Mouse (Mus musculus) CH12.LX (cell line): ENCODE measurements at regions not wholly inside any gene's neighbourhood (a gene's known extent, or its start where the extent isn't known, plus 50 kb on each side); places are given as distances from the start of the nearest gene placed in this dataset.

Experiments
- DNase-seq: peaks from one replicate; pipeline ENCODE4 v3.0.0-alpha.2; 2013; ENCODE audit errors: extremely low read depth
- H3K27ac ChIP-seq: 2 replicates; pipeline ENCODE4 v1.5.1; 2012; ENCODE audit warnings: low read depth, mild to moderate bottlenecking, control low read depth, moderate library complexity; ENCODE audit not compliant: insufficient read depth
- H3K27me3 ChIP-seq: replicated peaks from 2 replicates; pipeline ENCODE3; 2012; ENCODE audit warnings: inconsistent platforms
- H3K36me3 ChIP-seq, 2 experiments: replicated peaks in 1 of 2; 2 replicates each; pipeline versions ENCODE3 to v1.6.1; 2012; ENCODE audit warnings: inconsistent platforms in 1 of 2, low read length in 1 of 2, mild to moderate bottlenecking in 1 of 2, mixed read lengths in 1 of 2, moderate library complexity in 1 of 2; ENCODE audit not compliant: control insufficient read depth in 1 of 2, insufficient read depth in 1 of 2
- H3K4me1 ChIP-seq, 2 experiments: 2 replicates each; pipeline ENCODE4 v1.6.1; 2012; ENCODE audit warnings: inconsistent platforms in 1 of 2, moderate library complexity in 1 of 2; ENCODE audit not compliant: insufficient read depth in 2 of 2, control insufficient read depth in 1 of 2
- H3K4me2 ChIP-seq: 2 replicates; pipeline ENCODE4 v1.6.1; 2012; ENCODE audit warnings: low read depth, mild to moderate bottlenecking, control low read depth; ENCODE audit not compliant: poor library complexity, insufficient read depth, severe bottlenecking
- H3K4me3 ChIP-seq, 3 experiments: fragments of 150-350 bp in 1 of 3; sonication (generic) in 1 of 3; replicated peaks in 1 of 3; 2 replicates each; pipeline versions ENCODE3 to v1.5.1; 2011 to 2012; ENCODE audit warnings: low read depth in 2 of 3, low read length in 2 of 3, mild to moderate bottlenecking in 2 of 3, moderate library complexity in 2 of 3, control low read depth in 1 of 3, improper control_type of control experiment in 1 of 3, inconsistent platforms in 1 of 3, mixed read lengths in 1 of 3; ENCODE audit not compliant: poor library complexity in 1 of 3
- H3K79me2 ChIP-seq: replicated peaks from 2 replicates; pipeline ENCODE4 v1.6.1; 2012; ENCODE audit warnings: mild to moderate bottlenecking, moderate library complexity; ENCODE audit not compliant: control insufficient read depth, poor library complexity, insufficient read depth, severe bottlenecking; ENCODE audit errors: extremely low read depth
- H3K9ac ChIP-seq: 2 replicates; pipeline ENCODE4 v1.6.1; 2012; ENCODE audit warnings: low read depth, mild to moderate bottlenecking, control low read depth, moderate library complexity; ENCODE audit not compliant: insufficient read depth
- H3K9me3 ChIP-seq: replicated peaks from 2 replicates; pipeline ENCODE3; 2012; ENCODE audit warnings: low read length, inconsistent platforms, mixed read lengths
- CHD1 ChIP-seq: IDR thresholded peaks from 2 replicates; pipeline ENCODE4 v1.6.1; 2012; ENCODE audit warnings: low read depth, low read length, improper control_type of control experiment, inconsistent platforms
- CHD2 ChIP-seq: IDR thresholded peaks from 2 replicates; pipeline ENCODE4 v1.6.1; 2011; ENCODE audit warnings: low read length, improper control_type of control experiment
- E2F4 ChIP-seq: IDR thresholded peaks from 2 replicates; pipeline ENCODE4 v1.6.1; 2011; ENCODE audit warnings: low read depth, low read length, improper control_type of control experiment; ENCODE audit not compliant: insufficient replicate concordance
- ETS1 ChIP-seq: conservative IDR thresholded peaks from 2 replicates; pipeline ENCODE4 v1.6.1; 2012; ENCODE audit warnings: low read depth, mild to moderate bottlenecking, inconsistent platforms, low read length, improper control_type of control experiment, moderate library complexity
- HCFC1 ChIP-seq: IDR thresholded peaks from 2 replicates; pipeline ENCODE4 v1.6.1; 2012; ENCODE audit warnings: low read depth, mild to moderate bottlenecking, inconsistent platforms, low read length, improper control_type of control experiment
- MAFK ChIP-seq: IDR thresholded peaks from 2 replicates; pipeline ENCODE4 v1.6.1; 2011; ENCODE audit warnings: low read length, improper control_type of control experiment; ENCODE audit not compliant: insufficient replicate concordance
- MAZ ChIP-seq: IDR thresholded peaks from 2 replicates; pipeline ENCODE4 v1.6.1; 2012; ENCODE audit warnings: low read depth, mild to moderate bottlenecking, inconsistent platforms, low read length, improper control_type of control experiment, moderate library complexity
- NELFE ChIP-seq: IDR thresholded peaks from 2 replicates; pipeline ENCODE4 v1.6.1; 2011; ENCODE audit warnings: low read depth, low read length, improper control_type of control experiment
- NRF1 ChIP-seq: IDR thresholded peaks from 2 replicates; pipeline ENCODE4 v1.6.1; 2014; ENCODE audit warnings: low read depth, mild to moderate bottlenecking, inconsistent platforms, low read length, improper control_type of control experiment, moderate library complexity
- RAD21 ChIP-seq: IDR thresholded peaks from 2 replicates; pipeline ENCODE4 v1.6.1; 2011; ENCODE audit warnings: low read depth, mild to moderate bottlenecking, low read length, improper control_type of control experiment, moderate library complexity
- RCOR1 ChIP-seq: conservative IDR thresholded peaks from 2 replicates; pipeline ENCODE4 v1.6.1; 2012; ENCODE audit warnings: low read depth, mild to moderate bottlenecking, inconsistent platforms, low read length, improper control_type of control experiment
- USF1 ChIP-seq: IDR thresholded peaks from 2 replicates; pipeline ENCODE4 v1.6.1; 2014; ENCODE audit warnings: low read depth, mild to moderate bottlenecking, inconsistent platforms, low read length, improper control_type of control experiment
- ZKSCAN1 ChIP-seq: IDR thresholded peaks from 2 replicates; pipeline ENCODE4 v1.6.1; 2012; ENCODE audit warnings: low read depth, inconsistent platforms, low read length, improper control_type of control experiment, borderline replicate concordance
- dilution Hi-C: fragments of 300-500 bp; cut with MboI; formaldehyde crosslinking; loops from 2 replicates; pipeline ENCODE4 v1.14.3; 2020; ENCODE audit warnings: low sequenced_read_pairs; ENCODE audit not compliant: extremely low pct_unique_long_range_greater_than_20kb, extremely low pct_ligation_motif_present
- in situ Hi-C: fragments of 300-500 bp; cut with MboI; formaldehyde crosslinking; loops from 3 replicates; pipeline ENCODE4 v1.14.3; 2019; ENCODE audit warnings: low sequenced_read_pairs, low pct_ligation_motif_present, low pct_unique_long_range_greater_than_20kb, mixed read lengths

- Histone ChIP-seq H3K27me3 (no peaks in the 10 kb centered on the region), H3K27ac (no peak overlapping the region), H3K79me2 (no peaks in the 10 kb centered on the region), H3K36me3 (no peaks in the 10 kb centered on the region), H3K9me3 (no peaks in the 10 kb centered on the region), H3K9ac (no peak overlapping the region), H3K4me1 (peaks cover 0 to 5% of the 10 kb centered on the region in 2 experiments; a peak in 1 of 4 replicates), H3K4me3 (no peak overlapping the region), H3K4me2 (no peak overlapping the region)
- TF ChIP-seq USF1, result no peak
- in situ Hi-C loops (loop anchor here (25.0 kb wide), 1 partner anchor 386 kb away; no protein-coding TSS in a partner anchor), dilution Hi-C loops (no loop called here)
- no peak for DNase-seq
These were observed 199.8 kb upstream of the Vstm2b start for GRCm38 (mm10) chr7:40698309-40698708.

- no peak for TF ChIP-seq RCOR1
- TF ChIP-seq MAFK, result no peak
- no peak for TF ChIP-seq CHD1
- TF ChIP-seq ZKSCAN1, result no peak
- no peak for TF ChIP-seq NELFE
- no peak for TF ChIP-seq NRF1
- no peak for TF ChIP-seq CHD2
- no peak for TF ChIP-seq RAD21
- no peak for TF ChIP-seq HCFC1
- no peak for TF ChIP-seq MAZ
- no peak for TF ChIP-seq ETS1
- TF ChIP-seq E2F4, result no peak
- no peak for DNase-seq
- in situ Hi-C loops (loop anchor here (25.0 kb wide), 1 partner anchor 387 kb away; no protein-coding TSS in a partner anchor), dilution Hi-C loops (no loop called here)
- no peak overlapping the region for H3K9ac ChIP-seq
- H3K36me3 ChIP-seq, result no peaks in the 10 kb centered on the region
- H3K27ac ChIP-seq, result no peak overlapping the region
- H3K9me3 ChIP-seq, result no peaks in the 10 kb centered on the region
- no peak overlapping the region for H3K4me2 ChIP-seq
- H3K4me3 ChIP-seq, result no peak overlapping the region
- peaks cover 0 to 5% of the 10 kb centered on the region in 2 experiments; a peak in 1 of 4 replicates for H3K4me1 ChIP-seq
- no peaks in the 10 kb centered on the region for H3K27me3 ChIP-seq
- H3K79me2 ChIP-seq, result no peaks in the 10 kb centered on the region
These were observed 198.5 kb upstream of the Vstm2b start for GRCm38 (mm10) chr7:40699633-40700032.

GRCm38 (mm10) chr7:40700656-40701055 lies 197.5 kb upstream of the Vstm2b start:
- Histone ChIP-seq H3K4me2 (no peak overlapping the region), H3K9ac (no peak overlapping the region), H3K27ac (no peak overlapping the region), H3K4me1 (no peaks in the 10 kb centered on the region), H3K36me3 (no peaks in the 10 kb centered on the region), H3K27me3 (no peaks in the 10 kb centered on the region), H3K9me3 (no peaks in the 10 kb centered on the region), H3K4me3 (no peak overlapping the region), H3K79me2 (no peaks in the 10 kb centered on the region)
- in situ Hi-C loops (no loop called here), dilution Hi-C loops (no loop called here)
- DNase-seq, result no peak
- TF ChIP-seq MAFK, result no peak
